Mouse (Mus musculus) embryonic fibroblast, embryonic 13.5 days (primary cell): ENCODE measurements at regions not wholly inside any gene's neighbourhood (a gene's known extent, or its start where the extent isn't known, plus 50 kb on each side); places are given as distances from the start of the nearest gene placed in this dataset.

Source experiments
- H3K27ac ChIP-seq: 2 replicates; pipeline ENCODE4 v1.5.1; 2012; ENCODE audit warnings: low read length, control low read depth, inconsistent platforms; ENCODE audit not compliant: insufficient read depth
- H3K4me1 ChIP-seq: 2 replicates; pipeline ENCODE4 v1.6.1; 2011; ENCODE audit warnings: low read length; ENCODE audit not compliant: control insufficient read depth, insufficient read depth
- H3K4me3 ChIP-seq: 2 replicates; pipeline ENCODE4 v1.5.1; 2011; ENCODE audit warnings: mild to moderate bottlenecking, control low read depth, low read length; ENCODE audit not compliant: insufficient read depth
- CTCF ChIP-seq: IDR thresholded peaks from 2 replicates; pipeline ENCODE4 v1.5.1; 2011; ENCODE audit warnings: mild to moderate bottlenecking, control low read depth, low read length, moderate library complexity, borderline replicate concordance; ENCODE audit not compliant: insufficient read depth
- POLR2A ChIP-seq: IDR thresholded peaks from 2 replicates; pipeline ENCODE4 v1.6.1; 2011; ENCODE audit warnings: low read depth, mild to moderate bottlenecking, control low read depth, low read length, moderate library complexity

DNA sequence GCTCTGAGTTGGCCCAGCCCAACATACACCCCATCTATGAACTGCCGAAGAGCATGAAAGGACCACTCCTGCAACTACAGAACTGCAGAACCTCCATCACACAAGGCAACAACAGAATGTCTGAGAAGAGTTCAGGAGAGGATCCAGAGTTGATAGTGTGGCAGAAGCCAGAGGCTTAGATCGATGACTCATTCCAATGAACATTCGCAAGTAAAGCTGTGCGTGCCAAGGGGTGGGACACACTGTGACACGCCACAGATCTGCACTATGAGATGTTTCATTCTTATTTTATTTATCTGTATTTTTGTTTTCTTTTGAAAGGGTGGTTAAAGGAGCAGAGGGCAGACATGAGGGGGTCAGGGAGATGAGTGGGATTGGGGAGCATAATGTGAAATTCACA lies 103.7 kb upstream of the Ppargc1a start:
- no peak overlapping the region for H3K27ac ChIP-seq
- H3K4me1 ChIP-seq = no peaks in the 10 kb centered on the region
- no peak overlapping the region for H3K4me3 ChIP-seq
- TF ChIP-seq POLR2A (no peak), CTCF (no peak)

- TF ChIP-seq POLR2A (no peak), CTCF (no peak)
- Histone ChIP-seq H3K4me3 (no peak overlapping the region), H3K4me1 (no peaks in the 10 kb centered on the region), H3K27ac (no peak overlapping the region)
These were observed 97.7 kb upstream of the Ppargc1a start for GRCm38 (mm10) chr5:51665241-51665640.

DNA sequence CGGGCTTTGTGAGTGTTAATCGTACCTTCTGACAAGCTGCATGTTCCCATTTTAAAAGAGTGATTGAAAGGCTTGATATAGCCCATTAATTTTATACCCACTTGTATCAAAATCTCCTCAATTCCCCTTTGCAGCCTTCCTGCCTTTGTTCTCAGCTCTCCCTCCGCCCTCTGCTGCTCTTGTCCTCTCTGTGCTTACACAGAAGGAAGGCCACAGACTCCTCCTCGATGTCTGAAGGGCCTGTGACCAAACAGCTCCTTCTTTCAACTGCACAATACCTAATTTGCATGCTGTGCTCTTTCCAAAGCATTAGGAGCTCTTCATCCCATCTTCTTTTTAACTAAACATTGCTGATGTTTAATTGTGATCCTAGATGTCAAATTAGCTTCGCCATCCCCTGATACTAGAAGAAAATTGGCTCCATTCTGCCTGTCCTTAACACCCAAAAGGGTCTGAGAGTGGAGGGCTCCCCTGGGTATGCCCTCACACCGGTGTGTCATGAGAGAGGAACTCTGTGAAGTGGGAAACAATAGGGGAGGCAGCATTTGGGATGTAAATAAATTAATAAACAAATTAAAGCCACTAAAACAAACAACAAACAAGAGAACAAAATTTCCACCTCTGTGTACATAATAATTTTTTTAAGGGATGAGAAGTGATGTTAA lies 90.8 kb upstream of the Ppargc1a start:
- no peak overlapping the region for H3K27ac ChIP-seq
- H3K4me3 ChIP-seq = no peak overlapping the region
- TF ChIP-seq POLR2A = no peak
- no peak for TF ChIP-seq CTCF
- no peaks in the 10 kb centered on the region for H3K4me1 ChIP-seq

DNA sequence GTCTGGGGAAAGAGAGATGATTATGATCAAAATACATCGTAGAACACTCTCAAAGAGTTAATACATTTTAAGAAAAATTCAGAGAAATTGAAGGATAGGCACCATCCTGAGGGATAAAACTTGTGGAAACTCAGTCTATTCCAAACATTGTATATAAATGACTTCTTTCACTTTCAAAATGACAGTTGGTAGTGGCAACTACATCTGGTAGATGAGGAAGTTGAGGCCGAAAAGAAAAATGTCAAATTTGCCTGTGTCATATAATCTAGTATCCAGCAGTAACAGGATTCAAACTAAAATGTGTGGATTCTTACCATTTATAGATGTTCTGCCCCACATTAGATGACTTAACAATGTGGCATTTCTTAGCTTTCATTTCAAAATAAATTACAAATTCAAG lies 86.0 kb upstream of the Ppargc1a start:
- Histone ChIP-seq H3K4me1 (no peaks in the 10 kb centered on the region), H3K27ac (no peak overlapping the region), H3K4me3 (no peak overlapping the region)
- TF ChIP-seq CTCF (no peak), POLR2A (no peak)

GRCm38 (mm10) chr5:51624400-51624799 lies 56.9 kb upstream of the Ppargc1a start:
- Histone ChIP-seq H3K4me1 (no peaks in the 10 kb centered on the region), H3K4me3 (no peak overlapping the region), H3K27ac (no peak overlapping the region)
- TF ChIP-seq POLR2A = no peak
- no peak for TF ChIP-seq CTCF
